Mouse (Mus musculus): ENCODE results near the gene Meox1. TPM values are rescaled to one million over a fixed set of nuclear protein-coding genes. Genes with fewer than 3 reads are reported as not detected.

The Meox1 gene
- polyA plus RNA-seq, 2 experiments = 15.2 to 20.8 TPM

DNA sequence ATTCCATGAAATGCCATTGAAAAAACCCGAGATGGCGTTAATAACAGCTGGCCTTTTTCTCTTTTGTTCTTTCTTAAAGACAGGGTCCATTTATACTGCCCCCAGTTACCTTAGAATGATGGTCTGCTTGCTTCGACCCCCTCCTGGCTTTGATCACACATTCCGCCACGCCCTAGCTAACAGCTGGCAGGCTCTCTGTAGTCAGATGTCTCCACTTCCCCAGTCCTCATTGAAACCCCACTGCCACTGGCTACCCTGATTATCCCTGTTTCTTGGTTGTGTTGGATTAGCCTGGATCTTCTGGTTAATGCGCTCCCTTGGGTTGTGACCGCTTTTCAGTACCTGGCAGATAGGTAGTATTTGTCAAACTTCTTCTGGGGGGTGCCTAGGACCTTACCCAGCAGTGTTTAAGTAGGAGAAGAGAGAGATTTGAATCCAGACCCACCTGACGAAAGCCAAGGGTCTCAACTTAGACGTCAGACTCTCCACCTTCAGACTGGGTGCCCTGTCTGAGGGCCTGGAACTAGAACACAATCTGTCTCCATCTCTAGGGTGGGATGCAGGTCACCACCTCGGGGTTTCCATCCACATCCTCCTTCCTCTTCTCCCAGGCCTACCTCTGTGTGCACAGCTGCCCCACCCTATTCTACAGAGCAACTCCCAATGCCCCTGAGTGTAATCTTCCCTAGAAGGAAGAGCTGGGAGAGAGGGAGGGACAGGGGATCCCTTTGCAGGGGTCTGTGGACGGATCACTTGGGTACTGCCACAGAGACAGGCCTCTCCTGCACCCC is 11.5 kb downstream of the Meox1 start:
- Histone ChIP-seq H3K9ac (ENCODE audit: low read depth, low read length, severe bottlenecking) (no peak overlapping the region), H3K9me3 (ENCODE audit: control insufficient read depth, low read length) (no peaks in the 10 kb centered on the region), H3K4me3 (replicated peaks; ENCODE audit: low read length) (no peak overlapping the region), H3K4me2 (replicated peaks; ENCODE audit: low read depth, low read length, severe bottlenecking) (no peak overlapping the region; the same call in 1 of the 2 replicates), H3K27me3 (ENCODE audit: control insufficient read depth, insufficient read depth, low read length) (no peaks in the 10 kb centered on the region), H3K4me1 (ENCODE audit: control insufficient read depth, insufficient read depth, low read length) (peaks cover 46% of the 10 kb centered on the region), H3K36me3 (ENCODE audit: control insufficient read depth, insufficient read depth, low read length) (no peaks in the 10 kb centered on the region), H3K27ac (replicated peaks; ENCODE audit: low read depth, low read length) (no peak overlapping the region)
- TF ChIP-seq POLR2A (IDR thresholded peaks at IDR 0.05; ENCODE audit: borderline replicate concordance, extremely low read depth, insufficient read depth, insufficient read length) = no peak
- 69% methylated on average over 11 of the region's 11 CpGs for WGBS
- DNase-seq (ENCODE audit: low spot score) = no peak
- ATAC-seq (ENCODE audit: low FRiP score, low read depth) = no peak

- no peaks in the 10 kb centered on the region for H3K36me3 ChIP-seq (ENCODE audit: control insufficient read depth, insufficient read depth, low read length)
- peaks cover 43% of the 10 kb centered on the region for H3K4me1 ChIP-seq (ENCODE audit: control insufficient read depth, insufficient read depth, low read length)
- WGBS = 5% methylated on average over 14 of the region's 24 CpGs
Measured at GRCm38 (mm10) chr11:101881604-101882071, 12.5 kb downstream of the Meox1 start.

GRCm38 (mm10) chr11:101881185-101881584 is 13.0 kb downstream of the Meox1 start:
- Histone ChIP-seq H3K4me3 (replicated peaks; ENCODE audit: low read length) (no peak overlapping the region), H3K9me3 (ENCODE audit: control insufficient read depth, low read length) (no peaks in the 10 kb centered on the region), H3K4me1 (ENCODE audit: control insufficient read depth, insufficient read depth, low read length) (peaks cover 42% of the 10 kb centered on the region), H3K27ac (replicated peaks; ENCODE audit: low read depth, low read length) (peak overlapping the region; percentile 15; the same call in 1 of the 2 replicates), H3K9ac (ENCODE audit: low read depth, low read length, severe bottlenecking) (no peak overlapping the region), H3K36me3 (ENCODE audit: control insufficient read depth, insufficient read depth, low read length) (no peaks in the 10 kb centered on the region), H3K27me3 (ENCODE audit: control insufficient read depth, insufficient read depth, low read length) (no peaks in the 10 kb centered on the region), H3K4me2 (replicated peaks; ENCODE audit: low read depth, low read length, severe bottlenecking) (peak overlapping the region; percentile 50)
- no peak for TF ChIP-seq POLR2A (IDR thresholded peaks at IDR 0.05; ENCODE audit: borderline replicate concordance, extremely low read depth, insufficient read depth, insufficient read length)
- 27% methylated on average over 7 of the region's 7 CpGs for WGBS
- DNase-seq (ENCODE audit: low spot score) (no peak), ATAC-seq (ENCODE audit: low FRiP score, low read depth) (peak; percentile 16; the same call in 1 of the 2 replicates)

More at GRCm38 (mm10) chr11:101881604-101882071, 12.5 kb downstream of the Meox1 start:
- Histone ChIP-seq H3K9me3 (ENCODE audit: control insufficient read depth, low read length) (no peaks in the 10 kb centered on the region), H3K4me3 (replicated peaks; ENCODE audit: low read length) (peak overlapping the region; percentile 18; the same call in 1 of the 2 replicates), H3K27ac (replicated peaks; ENCODE audit: low read depth, low read length) (peak overlapping the region; percentile 15; the same call in 1 of the 2 replicates), H3K27me3 (ENCODE audit: control insufficient read depth, insufficient read depth, low read length) (no peaks in the 10 kb centered on the region), H3K9ac (ENCODE audit: low read depth, low read length, severe bottlenecking) (no peak overlapping the region; the same call in 1 of the 2 replicates), H3K4me2 (replicated peaks; ENCODE audit: low read depth, low read length, severe bottlenecking) (peak overlapping the region; percentile 50)
- ATAC-seq (ENCODE audit: low FRiP score, low read depth) = peak; percentile 38; the same call in 1 of the 2 replicates
- DNase-seq (ENCODE audit: low spot score) = no peak
- TF ChIP-seq POLR2A (IDR thresholded peaks at IDR 0.05; ENCODE audit: borderline replicate concordance, extremely low read depth, insufficient read depth, insufficient read length) = no peak

GRCm38 (mm10) chr11:101879672-101880071 is 14.5 kb downstream of the Meox1 start:
- H3K9ac ChIP-seq (ENCODE audit: low read depth, low read length, severe bottlenecking) = no peak overlapping the region
- WGBS = 62% methylated on average over 4 of the region's 4 CpGs
- H3K9me3 ChIP-seq (ENCODE audit: control insufficient read depth, low read length) = no peaks in the 10 kb centered on the region
- H3K27me3 ChIP-seq (ENCODE audit: control insufficient read depth, insufficient read depth, low read length) = no peaks in the 10 kb centered on the region
- H3K27ac ChIP-seq (replicated peaks; ENCODE audit: low read depth, low read length) = no peak overlapping the region
- H3K36me3 ChIP-seq (ENCODE audit: control insufficient read depth, insufficient read depth, low read length) = no peaks in the 10 kb centered on the region
- no peak for TF ChIP-seq POLR2A (IDR thresholded peaks at IDR 0.05; ENCODE audit: borderline replicate concordance, extremely low read depth, insufficient read depth, insufficient read length)
- H3K4me1 ChIP-seq (ENCODE audit: control insufficient read depth, insufficient read depth, low read length) = peaks cover 39% of the 10 kb centered on the region
- ATAC-seq (ENCODE audit: low FRiP score, low read depth) = no peak
- no peak overlapping the region for H3K4me2 ChIP-seq (replicated peaks; ENCODE audit: low read depth, low read length, severe bottlenecking)
- DNase-seq (ENCODE audit: low spot score) = no peak
- H3K4me3 ChIP-seq (replicated peaks; ENCODE audit: low read length) = no peak overlapping the region

DNA sequence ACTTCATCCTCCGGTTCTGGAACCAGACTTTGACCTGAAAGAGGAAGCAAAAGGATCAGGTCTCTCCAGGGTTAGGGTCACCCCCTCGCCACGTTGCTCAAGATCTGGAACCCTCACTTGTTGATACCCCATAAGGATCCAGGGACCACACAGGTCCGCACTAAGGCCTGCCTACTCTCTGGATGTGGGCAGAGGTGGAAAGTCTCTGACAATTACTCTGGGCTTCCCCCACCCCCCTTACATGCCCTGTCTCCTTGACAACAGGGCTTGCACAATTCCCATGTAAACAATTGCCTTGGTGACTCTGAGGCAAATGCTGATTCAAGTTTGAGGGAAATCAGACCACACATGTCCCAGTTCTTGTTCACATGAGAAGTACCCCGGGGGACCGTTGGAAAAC is 15.5 kb downstream of the Meox1 start:
- no peaks in the 10 kb centered on the region for H3K27me3 ChIP-seq (ENCODE audit: control insufficient read depth, insufficient read depth, low read length)
- DNase-seq (ENCODE audit: low spot score) (no peak), ATAC-seq (ENCODE audit: low FRiP score, low read depth) (no peak)
- no peak overlapping the region for H3K4me2 ChIP-seq (replicated peaks; ENCODE audit: low read depth, low read length, severe bottlenecking)
- H3K27ac ChIP-seq (replicated peaks; ENCODE audit: low read depth, low read length) = no peak overlapping the region
- no peak for TF ChIP-seq POLR2A (IDR thresholded peaks at IDR 0.05; ENCODE audit: borderline replicate concordance, extremely low read depth, insufficient read depth, insufficient read length)
- 79% methylated on average over 6 of the region's 6 CpGs for WGBS
- H3K9ac ChIP-seq (ENCODE audit: low read depth, low read length, severe bottlenecking) = no peak overlapping the region
- H3K4me1 ChIP-seq (ENCODE audit: control insufficient read depth, insufficient read depth, low read length) = peaks cover 46% of the 10 kb centered on the region
- H3K36me3 ChIP-seq (ENCODE audit: control insufficient read depth, insufficient read depth, low read length) = no peaks in the 10 kb centered on the region
- no peak overlapping the region for H3K4me3 ChIP-seq (replicated peaks; ENCODE audit: low read length)
- no peaks in the 10 kb centered on the region for H3K9me3 ChIP-seq (ENCODE audit: control insufficient read depth, low read length)

Data from limb, embryonic 14.5 days (tissue).